Mouse (Mus musculus) retina, adult 2 months (tissue): ENCODE data around the gene Usp44.

Experiments
- DNase-seq: peaks from one replicate; pipeline ENCODE4 v3.0.0-alpha.2; 2012; ENCODE audit warnings: low read depth, low spot score

Usp44 gene

DNA sequence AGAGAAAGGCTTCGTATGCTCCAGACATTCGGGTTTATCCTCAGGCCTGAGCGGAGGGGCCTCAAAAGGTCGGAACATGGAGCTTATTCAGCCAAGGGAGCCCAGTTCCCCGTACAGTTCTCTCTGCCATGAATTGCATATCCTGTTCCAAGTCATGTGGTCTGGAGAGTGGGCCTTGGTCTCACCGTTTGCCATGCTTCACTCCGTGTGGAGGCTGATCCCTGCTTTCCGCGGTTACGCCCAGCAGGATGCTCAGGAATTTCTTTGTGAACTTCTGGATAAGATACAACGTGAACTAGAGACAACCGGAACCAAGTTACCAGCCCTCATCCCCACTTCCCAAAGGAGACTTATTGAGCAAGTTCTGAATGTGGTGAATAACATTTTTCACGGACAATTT, 15.4 kb downstream of the Usp44 start:
- no peak for DNase-seq

DNA sequence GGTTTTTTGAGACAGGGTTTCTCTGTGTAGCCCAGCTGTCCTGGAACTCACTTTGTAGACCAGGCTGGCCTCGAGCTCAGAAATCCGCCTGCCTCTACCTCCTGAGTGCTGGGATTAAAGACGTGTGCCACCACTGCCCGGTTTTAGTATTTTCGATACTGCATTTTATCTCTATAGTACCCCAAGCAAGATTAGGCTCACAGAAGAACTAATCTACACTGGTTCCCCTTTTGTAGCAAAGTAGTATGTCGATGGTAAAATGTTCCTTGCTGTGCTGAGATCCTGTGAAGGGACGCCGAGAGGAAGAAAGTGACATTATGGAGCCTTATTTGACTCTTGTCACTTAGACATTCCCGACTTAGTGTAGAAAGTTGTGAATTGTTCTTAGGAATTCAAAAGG, 23.8 kb downstream of the Usp44 start:
- no peak for DNase-seq

GRCm38 (mm10) chr10:93856095-93856494, 24.7 kb downstream of the Usp44 start:
- DNase-seq = no peak

- DNase-seq = no peak
Measured at GRCm38 (mm10) chr10:93868401-93868800, 37.0 kb downstream of the Usp44 start.

DNA sequence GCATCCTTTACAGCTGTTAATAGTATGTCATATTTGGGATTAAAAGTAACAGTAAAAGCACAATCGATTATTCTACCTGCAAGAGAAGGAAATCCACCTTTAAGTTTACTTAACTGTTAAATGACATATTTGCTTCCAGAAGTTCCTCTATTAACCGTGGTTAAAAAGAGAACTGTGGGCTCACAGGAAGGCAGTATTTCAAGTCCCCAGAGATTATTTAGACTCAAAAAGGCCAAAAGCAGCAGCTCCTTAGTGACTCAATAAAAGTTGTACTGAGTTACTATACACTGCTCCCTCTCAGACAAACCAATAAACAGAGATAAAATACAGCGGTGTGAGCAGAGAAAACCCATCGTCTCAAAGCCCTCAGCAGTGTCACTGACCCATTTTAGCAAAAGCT, 37.5 kb downstream of the Usp44 start:
- DNase-seq = no peak

- no peak for DNase-seq
Measured at GRCm38 (mm10) chr10:93876772-93877171, 45.4 kb downstream of the Usp44 start.

DNA sequence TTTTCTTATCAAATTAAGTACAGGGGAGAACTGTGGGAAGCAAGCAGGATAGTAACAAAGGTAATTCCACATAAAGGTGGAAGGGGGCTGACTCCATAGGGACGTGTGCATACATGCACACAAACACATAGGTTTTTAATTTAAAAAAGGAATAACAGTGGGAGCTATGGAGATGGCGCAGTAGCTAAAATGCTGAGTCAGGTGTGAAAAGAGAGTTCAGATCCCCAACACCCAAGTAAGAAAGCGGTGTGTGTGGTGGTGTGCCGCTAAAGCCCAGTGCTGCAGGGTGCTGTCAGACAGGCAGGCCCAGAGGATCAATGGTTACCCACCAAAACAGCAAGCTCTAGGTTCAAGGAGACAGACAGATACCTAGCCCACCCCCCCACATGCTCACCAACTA, 47.4 kb downstream of the Usp44 start:
- DNase-seq = no peak

- no peak for DNase-seq
Measured at GRCm38 (mm10) chr10:93881918-93882317, 50.6 kb downstream of the Usp44 start.

GRCm38 (mm10) chr10:93882738-93883364, 51.5 kb downstream of the Usp44 start:
- DNase-seq = no peak

GRCm38 (mm10) chr10:93885839-93886477, 54.6 kb downstream of the Usp44 start:
- no peak for DNase-seq

DNA sequence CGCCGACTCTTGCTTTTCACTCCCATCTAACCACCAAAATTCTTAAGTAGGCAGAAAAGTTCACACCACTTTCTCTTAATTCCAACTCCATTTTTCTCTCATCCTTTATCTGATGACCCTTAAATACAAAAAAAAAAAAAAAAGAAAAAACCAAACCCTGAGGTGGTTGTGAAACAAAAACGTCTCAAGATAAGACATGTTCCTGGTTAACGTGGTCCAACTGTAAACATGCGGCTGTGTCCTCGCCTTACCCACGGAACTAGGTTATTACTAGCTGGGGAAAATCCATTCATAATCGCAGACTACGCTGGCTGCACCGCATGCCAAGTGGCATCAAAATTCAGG, 57.2 kb downstream of the Usp44 start:
- DNase-seq = no peak

DNA sequence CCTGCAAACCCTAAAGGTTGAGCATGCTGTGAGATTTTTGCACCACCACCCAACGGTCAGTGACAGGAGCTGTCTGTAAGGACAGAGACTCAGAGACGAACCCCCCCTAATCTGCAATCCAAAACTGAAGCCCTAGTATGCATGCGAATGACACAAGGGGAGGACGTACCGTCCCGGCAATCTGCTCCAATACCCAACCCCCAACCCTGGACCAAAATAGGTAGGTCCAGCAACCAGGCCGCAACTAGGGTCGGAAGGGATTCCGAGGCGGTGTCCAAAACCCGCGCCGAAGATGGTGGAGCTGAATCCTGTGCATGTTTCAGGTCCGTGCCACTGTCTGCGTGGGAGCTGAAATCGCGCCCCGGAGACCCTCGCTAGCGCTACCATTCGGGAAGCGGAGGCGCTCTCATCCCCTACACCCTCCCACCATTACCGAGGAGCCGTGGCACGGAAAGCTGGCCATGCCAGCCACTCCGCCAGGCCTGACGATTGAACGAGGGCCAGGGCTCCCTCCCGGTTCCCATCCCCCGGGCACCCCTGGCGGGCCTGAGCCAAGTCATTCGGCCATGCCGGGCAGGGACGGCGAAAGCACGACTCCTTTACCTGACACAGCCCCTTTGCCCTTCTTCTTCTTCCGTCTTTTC, 57.7 kb downstream of the Usp44 start:
- no peak for DNase-seq

DNA sequence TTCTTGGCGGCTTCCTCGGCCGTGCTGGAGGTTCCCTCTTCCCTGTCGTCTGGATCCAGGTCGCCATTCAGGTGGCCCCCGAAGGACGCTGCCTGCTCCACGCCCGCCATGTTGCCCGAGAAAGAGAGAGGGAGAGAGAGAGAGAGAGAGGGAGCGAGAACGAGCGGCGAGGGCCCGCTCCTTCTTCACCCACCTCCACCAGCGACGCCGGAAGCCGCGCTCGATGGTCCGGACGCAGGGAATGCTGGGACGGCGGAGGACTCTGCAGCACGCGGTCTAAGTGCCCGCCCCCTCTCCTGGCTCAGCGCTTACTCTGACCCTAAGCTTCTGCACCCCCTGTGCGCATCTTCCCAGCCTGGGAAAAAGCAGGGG, 58.2 kb downstream of the Usp44 start:
- DNase-seq = peak; percentile 78

GRCm38 (mm10) chr10:93889976-93890375, 58.6 kb downstream of the Usp44 start:
- no peak for DNase-seq

DNA sequence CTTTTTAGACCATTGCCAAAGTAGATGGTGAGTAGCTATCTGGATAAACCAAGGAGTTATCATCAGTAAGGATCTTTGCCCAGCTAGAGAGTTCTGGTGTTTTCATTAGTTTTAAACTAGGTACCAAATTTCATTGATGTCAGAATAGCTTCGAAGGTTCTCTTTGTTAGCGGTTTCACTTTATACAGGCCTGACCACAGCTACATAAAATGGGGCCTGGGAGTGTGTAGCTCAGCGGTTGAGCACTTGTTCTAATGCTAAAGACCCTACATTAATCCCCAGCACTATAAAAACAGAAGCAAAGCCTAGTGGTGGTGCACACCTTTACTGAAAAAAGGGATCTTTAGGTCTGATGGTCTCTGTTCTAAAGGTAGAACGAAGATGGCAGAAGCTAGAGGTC, 59.2 kb downstream of the Usp44 start:
- DNase-seq = no peak

DNA sequence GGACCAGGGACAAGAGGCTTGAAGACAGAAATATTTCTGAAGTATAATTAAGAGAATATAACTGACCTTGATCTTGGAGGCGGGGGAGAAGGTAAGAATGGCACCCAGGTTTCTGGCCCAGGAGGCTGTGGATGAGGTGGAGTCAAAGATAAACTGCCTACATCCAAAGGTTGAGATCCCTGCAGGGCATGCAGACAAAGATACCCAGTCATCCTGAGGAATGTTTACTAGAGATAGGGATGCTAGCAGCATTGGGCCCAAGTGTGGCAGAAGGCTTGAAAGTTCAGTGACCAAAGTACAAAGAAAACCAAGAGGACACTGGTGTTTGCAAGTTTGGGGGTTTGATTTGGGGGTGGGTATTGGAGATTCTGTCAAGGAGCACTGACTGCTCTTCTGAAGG, 59.7 kb downstream of the Usp44 start:
- DNase-seq = no peak

GRCm38 (mm10) chr10:93892551-93892950, 61.2 kb downstream of the Usp44 start:
- no peak for DNase-seq

GRCm38 (mm10) chr10:93897043-93897646, 65.8 kb downstream of the Usp44 start, which contains the start of gene Metap2:
Metap2 (minus strand) TSS chr10:93897093.
- no peak for DNase-seq

DNA sequence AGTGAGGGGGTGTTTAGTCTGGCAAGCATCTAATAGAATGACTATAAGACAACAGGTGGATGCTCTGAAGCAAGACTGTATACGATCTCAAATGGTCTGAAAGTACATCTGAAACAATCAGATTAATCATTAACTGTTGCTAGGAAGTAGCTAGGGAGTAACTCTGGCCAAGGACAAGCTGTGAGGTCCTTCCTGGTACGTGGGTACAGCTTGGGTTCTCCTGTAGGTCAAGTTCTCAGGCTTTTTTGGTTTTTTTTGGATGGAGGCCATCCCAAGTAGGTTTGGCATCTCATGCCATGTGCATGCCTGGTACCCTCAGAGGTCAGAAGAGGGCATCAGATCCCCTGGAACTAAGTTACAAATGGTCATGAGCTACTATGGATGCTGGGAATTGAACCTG, 67.9 kb downstream of the Usp44 start:
- no peak for DNase-seq

DNA sequence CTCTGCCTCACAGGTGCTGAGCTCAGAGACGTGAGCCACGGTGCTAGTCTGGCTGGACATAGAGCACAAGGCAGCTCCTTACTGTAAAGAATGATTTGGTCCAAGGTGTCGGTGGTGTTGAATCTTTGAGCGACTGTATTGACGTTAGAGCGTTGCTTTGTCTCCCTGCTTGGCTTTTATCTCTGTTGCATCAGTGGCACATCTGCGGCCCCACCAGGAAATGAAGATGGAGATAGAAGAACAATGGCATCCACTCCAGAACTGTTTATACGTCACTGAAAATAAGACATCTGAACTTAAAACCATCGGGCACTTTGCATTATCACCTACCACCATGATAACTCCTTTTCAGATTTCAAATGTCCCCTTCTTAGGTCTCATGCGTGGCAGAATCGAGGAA, 68.6 kb downstream of the Usp44 start:
- DNase-seq = no peak

GRCm38 (mm10) chr10:93907376-93907775, 76.0 kb downstream of the Usp44 start:
- DNase-seq = no peak
